Mouse (Mus musculus) urinary bladder, postnatal 36 days (tissue): ENCODE results near the gene Runx2.

Experiments
- DNase-seq, 2 experiments: peaks; one replicate each; pipeline ENCODE4 v3.0.0; 2022; ENCODE audit warnings: low spot score in 2 of 2, mixed read lengths in 1 of 2

Gene Runx2

DNA sequence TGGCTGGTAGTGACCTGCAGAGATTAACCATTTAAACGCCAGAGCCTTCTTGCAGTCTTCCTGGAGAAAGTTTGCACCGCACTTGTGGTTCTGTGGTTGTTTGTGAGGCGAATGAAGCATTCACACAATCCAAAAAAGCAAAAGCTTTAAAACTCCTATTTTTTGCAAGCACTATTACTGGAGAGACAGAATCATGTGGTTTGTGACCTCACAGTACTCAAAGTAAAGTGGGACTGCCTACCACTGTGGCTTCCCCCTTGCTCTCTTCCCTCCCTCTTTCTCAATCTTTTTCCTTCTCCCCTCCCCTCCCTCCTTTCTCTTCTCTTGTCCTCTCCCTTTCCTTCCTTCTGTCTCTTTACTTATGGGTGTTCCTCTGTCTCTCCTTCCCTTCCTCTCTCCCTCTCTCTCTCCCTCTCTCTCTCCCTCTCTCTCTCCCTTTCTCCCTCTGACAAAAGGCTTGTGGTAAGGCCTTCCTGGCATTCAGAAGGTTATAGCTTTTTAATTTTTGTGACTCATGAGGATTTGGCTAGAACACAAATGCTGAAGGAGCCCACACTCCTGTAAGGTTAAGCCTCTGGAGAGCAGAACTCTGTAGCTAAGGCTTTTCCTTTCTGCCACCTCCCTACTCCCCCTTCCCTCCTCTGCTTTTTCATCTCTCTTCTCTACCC lies at the start of gene Runx2:
Runx2 (minus strand) TSS at position 290 of the 668 bp plus-strand sequence.
- no peak for DNase-seq

DNA sequence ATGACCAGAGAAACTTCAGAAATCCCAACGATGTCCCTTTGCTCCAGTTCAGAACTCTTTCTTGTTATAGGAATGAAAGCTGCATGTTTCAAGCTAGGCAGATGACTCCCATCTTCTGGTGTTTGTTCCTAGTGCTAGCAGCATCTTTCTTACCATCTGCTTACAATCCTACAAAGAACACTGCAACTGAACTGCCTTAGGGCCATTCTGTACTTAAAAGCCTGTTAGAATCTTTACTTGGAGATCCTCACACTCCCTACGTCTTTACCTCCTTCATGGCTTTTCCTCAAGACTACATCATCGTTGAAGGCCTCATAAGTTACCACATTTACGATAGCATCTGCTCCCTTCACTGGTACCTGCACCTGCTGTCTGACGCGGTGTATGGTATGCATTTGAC lies 48.6 kb upstream of the Runx2 start:
- no peak for DNase-seq

DNA sequence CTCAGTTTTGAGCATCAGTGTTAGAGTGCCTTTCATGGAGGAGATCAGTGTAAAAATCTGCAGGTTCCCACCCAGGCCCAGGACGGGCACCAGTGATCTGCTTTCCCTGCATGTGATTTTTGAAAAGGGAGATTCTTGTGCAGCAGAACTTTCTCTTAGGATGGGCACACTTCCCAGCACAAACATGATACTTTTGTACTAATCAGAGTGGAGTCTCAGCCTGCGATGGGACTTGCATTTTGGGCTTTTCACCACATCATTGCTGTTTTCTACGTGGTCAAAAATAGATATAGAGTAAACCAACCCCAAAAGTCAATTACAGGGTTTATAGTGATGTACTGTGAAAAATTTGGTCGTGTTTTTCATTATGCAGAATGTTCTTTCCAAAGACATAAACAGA lies 27.6 kb upstream of the Runx2 start:
- DNase-seq: no peak

DNA sequence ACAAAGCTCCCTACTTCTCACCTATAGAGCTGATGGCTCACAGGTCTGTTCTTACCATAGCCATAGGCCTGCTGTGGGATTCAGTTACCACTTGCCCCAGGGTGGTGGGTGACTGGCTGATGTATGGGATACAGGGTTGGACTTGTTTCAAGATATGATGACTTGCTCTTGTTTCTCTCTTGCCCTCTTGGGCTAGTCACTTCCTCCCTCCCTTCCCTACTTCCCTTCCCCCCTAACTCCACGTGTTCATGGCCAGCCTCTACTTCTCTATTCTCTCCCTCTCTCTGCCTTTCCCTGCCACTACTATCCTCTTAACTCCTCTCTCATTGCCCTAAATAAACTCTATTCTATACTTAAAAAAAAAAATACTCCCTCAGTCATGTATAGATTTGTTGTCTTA lies 16.6 kb upstream of the Runx2 start:
- no peak for DNase-seq

DNA sequence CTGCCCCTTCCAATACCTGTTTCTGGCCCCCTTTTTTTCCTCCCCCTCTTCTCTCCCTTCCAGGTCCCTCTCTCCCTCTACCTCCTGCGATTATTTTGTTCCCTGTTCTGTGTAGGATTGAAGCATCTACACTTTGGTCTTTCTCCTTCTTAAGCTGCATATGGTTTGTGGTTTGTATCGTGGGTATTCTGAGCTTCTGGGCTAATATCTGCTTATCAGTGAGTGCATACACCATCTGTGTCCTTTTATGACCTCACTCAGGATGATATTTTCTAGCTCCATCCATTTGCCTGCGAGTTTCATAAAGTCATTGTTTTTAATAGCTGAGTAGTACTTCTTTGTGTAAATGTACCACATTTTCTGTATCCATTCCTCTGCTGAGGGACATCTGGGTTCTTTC lies 15.0 kb upstream of the Runx2 start:
- DNase-seq: no peak

DNA sequence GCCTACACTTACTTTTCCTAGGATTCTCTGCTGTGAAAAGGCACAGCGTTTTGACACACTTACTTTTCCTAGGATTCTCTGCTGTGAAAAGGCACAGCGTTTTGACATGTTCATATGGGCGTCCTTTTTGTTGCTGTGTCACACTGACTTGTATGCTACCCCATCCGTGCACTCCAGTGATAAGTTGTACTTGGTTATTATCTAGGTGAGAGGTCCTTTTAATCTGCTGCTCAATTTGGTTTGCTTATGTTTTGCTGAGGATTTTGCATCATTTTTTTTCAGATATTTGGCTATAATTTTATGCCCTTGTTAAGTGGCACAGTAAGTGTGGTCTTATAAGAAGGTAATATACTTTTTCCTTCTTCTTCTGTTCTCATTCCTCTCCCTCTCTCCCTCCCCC lies 13.4 kb upstream of the Runx2 start:
- DNase-seq: no peak

DNA sequence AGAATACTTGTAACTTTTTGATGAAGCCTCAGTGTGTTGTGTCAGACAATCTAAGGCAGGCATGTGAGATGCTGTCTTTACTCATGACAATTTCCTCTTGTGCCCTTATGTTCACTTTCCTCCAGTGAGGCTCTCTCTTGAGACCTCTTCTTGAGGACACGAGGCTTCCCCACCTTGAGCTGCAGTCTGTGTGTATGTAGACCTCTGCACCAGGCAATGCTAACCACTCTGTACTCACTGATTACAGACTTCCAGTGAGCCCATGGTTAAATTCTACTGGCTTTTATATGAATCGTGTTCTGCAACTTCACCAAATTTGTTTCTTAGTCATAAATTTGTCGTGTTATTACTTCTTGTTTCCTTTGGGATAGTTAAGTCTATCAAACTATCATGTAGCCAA lies 12.5 kb upstream of the Runx2 start:
- no peak for DNase-seq

DNA sequence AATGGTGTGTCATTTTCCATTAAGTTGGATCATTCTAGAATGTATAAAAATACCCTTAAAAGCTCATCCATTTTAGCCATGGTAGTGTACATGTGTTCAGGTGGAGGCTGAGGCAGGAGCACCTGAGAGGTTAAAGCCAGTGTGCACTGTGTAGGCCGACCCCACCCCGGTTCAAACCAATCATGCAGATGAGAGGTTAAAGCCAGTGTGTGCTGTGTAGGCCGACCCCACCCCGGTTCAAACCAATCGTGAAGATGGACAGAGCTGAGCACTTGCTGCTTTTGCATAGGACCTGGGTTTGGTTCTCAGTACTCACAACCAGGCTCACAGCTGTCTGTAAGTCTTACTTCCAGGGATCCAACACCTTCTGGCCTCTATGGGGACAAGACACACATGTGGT lies 7.3 kb upstream of the Runx2 start:
- DNase-seq: no peak

DNA sequence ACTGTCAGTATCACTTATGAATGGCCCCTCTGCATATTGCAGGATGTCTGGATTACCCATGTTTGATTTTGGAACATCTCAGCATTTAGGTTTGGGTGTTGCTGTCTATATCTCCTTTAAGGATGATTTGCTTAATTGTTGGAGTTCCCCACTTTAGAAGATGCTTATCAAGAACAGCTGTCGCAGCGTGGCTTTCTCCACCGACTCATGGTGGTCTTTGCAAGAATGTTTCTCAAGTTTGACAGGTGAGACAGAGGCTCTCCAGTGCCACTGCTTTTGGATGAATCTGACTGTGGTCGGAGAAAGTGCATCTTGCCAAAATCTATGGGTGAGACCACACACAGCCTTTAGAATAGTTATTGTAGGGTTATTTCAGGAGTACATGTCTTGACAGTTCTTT lies 5.2 kb upstream of the Runx2 start:
- no peak for DNase-seq

DNA sequence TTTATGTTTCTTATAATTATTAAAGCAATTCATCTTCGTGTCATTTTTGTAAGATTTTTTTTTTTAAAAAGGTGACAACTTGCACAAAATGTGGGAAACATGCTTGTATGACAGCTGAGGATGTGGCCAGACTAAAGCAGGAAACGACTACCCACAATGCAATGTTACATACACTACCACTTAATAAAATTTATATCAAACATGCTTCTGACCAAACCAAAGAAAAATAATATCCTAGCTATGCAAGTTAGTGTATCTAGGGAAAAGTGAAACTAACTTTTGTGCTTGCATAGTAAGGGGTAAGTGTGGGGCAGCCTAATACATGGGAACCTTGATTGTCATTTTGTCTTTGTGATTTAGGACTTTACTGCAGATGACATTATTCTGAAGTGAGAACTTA lies 4.2 kb upstream of the Runx2 start:
- no peak for DNase-seq

DNA sequence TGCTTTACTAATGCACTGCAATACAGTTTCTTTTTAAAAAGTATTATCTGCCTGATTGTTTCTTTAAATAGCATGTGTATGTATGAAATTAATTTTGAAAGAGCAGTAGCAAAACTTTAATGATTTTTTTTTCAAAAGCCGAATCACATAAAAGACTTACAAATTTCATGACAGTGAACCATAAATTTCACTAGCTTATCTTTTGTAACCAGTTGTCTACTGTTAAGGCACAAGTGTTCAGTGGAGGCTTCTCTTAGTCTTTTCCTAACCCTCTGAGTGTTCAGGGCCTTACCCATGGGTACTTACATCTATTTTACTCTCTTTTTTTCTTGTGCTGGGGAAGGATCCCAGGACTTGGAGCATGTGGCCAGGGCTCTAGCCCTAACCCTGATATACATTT lies 7.6 kb downstream of the Runx2 start:
- DNase-seq: no peak

DNA sequence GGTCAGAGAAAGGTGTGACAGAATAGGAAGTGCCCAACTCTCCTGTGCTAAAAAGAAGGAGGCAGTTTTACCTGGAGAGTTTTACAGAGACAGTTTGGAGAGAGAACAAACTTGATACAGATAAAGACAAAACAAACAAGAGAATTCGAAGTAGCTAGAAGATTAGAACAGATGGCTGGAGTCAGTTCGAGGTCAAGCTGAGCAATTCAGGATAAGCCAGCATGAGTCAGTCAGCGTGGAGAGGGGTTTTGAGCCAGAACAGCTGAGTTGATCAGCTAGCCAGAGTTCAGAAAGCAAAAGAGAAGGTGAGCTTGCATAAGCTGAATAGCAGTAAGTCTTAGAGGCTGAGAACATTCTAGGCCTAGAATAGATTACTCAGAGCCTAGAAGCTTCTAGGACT lies 17.3 kb downstream of the Runx2 start:
- no peak for DNase-seq

DNA sequence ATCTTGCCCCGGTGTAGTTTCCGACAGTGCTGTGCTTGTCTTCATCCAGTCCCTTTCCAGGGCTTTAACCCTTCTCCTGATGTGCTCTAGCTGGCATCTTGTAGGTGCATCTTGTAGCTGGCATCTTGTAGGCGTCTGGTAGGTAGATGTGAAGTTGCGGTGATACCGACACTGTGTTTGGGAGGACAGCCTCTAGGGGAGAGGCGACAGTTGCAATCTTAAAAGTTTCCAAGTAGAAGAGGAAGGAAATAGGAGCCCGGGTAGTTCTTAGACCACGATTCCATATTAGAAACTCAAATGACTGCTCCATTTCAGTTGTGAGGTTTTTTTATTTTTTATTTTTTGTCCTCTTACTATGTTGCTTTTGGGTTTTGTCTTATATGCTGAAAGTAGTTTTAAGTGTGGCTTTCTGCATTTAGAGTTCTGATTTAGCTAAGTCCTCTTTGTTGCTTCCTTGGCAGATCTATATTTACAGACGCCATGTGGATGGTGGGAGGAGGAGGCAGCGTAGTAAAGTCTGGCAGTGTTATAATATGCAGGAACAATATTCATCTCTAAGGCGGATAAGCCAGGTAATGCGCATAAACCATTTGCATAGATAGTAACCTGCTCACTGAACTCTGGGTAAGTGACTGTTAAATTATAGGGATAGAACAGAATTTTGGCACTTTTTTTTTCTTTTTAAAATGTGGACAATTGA lies 22.2 kb downstream of the Runx2 start:
- DNase-seq: no peak

DNA sequence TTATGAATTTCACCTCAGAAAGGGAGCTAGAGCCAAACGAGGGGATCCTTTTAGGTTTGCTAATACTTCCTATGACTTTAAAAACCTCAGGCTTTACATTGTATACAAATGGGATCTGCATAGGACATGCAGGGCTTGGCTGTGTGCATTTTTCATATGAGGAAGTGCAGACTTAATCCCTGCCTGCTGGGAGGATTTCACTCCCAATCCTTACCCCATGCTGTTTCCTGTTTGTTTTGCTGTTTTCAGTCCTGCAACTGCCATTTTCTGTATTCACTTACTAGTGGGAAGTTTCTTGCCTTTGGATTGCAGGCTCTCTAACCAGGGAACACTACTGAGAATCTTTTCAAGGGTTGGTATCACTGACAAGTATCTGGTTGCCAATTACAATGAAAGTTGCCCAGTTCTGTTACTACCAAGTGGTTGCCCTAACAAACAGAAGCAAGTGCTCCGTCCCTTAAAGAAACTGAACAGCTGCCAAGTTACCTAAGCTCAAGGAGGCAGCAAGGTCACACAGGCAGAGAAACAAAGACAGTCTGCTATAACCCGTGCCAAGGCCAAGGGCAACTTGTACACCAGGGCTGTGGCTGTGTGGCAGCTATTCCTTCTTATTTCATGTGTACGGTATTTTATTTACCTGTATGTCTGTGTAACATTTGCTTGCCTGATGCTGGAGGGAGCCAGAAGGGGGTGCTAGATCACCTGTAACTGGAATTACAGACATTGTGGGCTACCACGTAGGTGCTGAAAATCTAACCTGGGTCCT lies 25.4 kb downstream of the Runx2 start:
- DNase-seq: no peak

DNA sequence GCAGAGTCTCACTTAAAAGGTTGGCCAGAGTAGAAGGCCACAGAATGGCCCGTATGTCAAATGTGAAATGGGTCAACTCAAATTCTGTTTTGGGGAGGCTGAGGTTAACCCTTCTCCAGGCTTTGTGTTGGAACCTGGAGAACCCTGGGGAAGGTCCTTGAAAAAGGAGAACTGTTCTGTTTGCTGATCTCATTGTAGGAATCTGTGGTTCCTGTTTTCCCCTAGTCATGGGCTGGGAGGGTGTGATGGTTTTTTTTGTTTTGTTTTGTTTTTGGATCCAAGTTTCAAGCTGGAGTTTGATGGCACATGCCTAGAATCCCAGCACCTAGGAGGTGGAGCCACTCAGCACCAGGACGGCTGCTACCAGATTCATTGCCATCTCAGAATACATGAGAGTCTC lies 31.5 kb downstream of the Runx2 start:
- DNase-seq: no peak

DNA sequence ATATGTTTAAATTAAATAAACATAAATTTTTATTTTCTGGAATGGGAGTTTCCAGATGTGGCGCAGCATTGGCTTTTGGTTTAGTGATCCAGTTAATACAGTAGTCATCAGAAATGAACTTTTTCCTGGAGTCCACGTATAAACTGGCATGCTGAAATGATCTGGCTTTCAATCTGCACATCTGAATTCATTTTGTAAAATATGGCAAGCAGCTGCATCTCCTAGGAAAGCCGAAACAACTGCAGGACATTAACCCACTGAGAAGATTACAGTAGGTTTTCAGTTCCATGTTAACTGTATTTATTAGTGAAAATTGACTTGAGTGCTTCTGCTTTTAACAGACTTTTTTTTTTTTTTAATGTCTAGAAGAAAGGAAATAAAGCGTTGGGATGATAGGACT lies 32.2 kb downstream of the Runx2 start:
- no peak for DNase-seq

DNA sequence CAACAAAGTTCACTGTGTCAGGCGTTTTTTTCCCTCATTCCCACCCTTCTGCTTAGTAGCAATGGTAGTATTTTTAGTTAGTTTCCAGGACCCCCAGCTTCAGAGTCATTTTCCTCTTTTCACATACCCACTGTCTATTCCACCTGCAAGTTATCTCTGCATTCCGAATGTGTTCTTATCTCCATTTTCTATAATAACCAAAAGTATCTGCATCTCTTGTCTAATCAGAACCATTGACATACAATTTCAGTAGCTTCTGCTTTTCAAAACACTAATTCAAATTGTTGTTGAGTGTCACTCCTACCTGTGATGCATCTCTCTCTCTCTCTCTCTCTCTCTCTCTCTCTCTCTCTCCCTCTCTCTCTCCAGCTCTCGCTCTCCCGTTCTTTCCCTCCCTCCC lies 34.2 kb downstream of the Runx2 start:
- DNase-seq: no peak

DNA sequence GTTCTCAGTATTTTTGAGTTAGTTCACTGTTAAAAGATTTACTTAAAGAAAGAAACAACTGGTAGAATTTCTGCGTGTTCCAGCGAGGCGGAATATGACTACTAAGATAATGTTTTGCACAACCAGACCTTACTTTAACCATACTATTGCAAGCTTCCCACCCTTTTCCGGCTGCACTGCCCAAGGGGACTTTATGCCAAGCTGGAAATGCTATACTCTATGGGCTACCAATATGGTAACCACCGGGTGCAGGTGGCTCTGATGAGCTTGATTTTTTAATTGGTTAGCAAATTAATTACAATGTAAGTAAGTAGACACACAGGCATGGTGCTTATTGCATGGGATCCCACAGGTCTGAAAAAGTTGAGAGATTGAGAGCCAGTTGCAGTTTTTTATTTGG lies 36.5 kb downstream of the Runx2 start:
- DNase-seq: no peak

DNA sequence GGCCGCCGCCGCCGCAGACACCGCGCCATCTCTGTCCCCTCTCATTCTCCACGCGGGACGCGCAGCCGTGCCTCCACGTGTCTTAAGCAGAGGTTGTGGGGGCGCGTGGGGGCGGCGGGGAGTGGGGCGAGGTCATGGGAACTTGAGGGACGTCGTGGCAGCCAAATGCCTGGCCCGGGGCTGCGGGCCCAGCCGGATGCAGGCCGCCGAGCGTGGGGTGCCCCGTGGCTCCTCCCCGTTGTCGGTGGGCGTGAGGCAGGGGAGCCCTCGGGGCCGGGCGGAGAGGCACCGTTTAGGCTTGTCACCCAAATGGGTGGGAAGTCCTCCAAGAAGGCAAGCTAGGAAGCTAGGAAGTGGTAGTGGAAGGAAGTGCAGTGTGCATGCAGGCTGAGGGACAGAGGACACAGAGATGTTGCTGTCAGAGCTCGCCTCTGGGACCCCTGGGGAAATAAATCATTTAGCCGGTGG lies 37.2 kb downstream of the Runx2 start:
- peak; percentile 52 to 58 for DNase-seq

DNA sequence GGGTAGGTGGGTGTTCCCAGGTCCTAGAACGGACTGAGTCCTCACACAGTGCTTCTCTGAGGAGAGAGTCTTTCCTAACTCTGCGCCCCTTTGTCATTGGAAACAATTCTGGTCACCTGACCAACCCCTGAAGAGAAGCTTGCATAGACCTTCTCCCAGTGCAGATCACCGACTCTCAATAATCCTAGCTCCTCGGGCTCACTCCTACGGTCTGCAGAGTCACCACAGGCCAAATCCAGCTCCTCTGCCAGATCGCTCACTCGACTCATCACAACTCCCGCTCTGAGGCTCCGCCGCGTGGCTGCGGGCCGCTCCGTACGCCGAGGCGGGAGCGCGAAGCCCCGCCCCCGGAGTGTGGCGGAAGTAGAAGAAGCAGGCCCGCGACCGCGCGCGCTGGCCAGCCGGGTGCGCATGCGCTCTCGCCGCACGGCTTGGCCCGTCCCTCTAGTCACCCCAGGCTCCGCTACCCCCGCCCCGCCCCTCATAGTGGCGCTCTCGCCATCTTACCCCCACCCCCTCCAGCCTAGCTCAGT lies 37.8 kb downstream of the Runx2 start, which contains the start of gene Supt3:
Supt3 (plus strand) TSS at position 415 of the 533 bp plus-strand sequence.
- peak; percentile 96 to 97 for DNase-seq

DNA sequence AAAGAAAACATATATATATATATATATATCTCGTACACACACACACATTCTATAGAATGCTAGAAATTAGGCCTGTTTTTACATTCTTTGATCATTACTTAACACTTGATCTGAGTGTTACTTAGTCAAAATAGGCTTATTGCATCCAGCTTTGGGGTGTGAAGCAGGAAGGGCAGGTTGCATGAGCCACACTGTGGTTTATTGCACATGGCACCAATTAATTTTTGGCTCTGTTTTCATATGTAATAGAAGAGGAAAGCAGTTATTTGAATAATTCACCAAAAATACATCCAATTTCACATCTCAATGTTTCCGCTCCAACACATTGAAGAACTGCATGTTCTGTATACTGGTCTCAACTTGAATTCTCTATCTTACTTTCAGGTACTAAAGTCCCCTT lies 42.0 kb downstream of the Runx2 start:
- no peak for DNase-seq

DNA sequence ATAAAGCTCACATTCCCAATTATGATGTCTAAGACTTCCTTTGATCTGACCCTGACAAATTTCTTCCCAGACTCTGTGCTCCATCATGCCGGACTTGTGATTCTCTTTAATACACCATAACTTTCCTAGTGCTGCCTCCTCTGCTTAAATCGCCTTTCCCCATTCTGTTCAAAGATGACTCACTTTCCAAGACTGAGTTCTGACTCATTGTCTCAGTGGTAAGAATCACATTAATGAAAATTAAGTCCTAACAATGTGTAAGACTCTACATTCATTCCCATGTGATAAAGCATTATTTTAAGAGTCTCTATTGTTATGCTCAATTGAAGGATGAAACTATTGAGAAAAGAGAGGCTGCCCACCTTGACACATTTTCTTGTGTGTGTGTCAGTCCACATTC lies 43.7 kb downstream of the Runx2 start:
- DNase-seq: no peak

DNA sequence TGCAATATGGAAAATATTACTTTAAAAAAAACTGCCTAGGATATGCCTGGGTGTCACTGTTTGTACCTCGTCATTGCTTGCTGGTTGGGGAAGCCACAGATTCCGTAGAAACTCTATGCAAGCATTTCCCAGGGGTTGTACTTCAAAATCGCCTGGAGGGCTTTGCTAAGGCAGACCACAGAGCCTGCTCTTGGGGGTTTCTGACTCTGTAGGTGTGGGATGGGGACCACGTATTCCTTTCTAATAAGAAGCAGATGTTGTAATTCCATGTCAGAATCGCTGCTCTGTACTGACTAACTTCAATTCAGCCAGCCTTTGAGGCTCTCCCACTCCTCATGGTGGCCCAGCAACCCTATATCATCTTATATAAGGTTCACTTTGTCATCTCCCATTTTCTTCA lies 46.1 kb downstream of the Runx2 start:
- DNase-seq: no peak
